Mouse (Mus musculus) ES-E14 (cell line): ENCODE measurements around the gene Fkrp. TPM values are rescaled to one million over a fixed set of nuclear protein-coding genes. Genes with fewer than 3 reads are reported as not detected.

Experiments
- DNase-seq: peaks from one replicate; pipeline ENCODE4 v3.0.0-alpha.2; 2013; ENCODE audit warnings: low read depth, low spot score
- H3K27ac ChIP-seq: 2 replicates; pipeline ENCODE4 v1.5.1; 2012; ENCODE audit warnings: low read depth, mild to moderate bottlenecking, low read length, moderate library complexity, mixed read lengths; ENCODE audit not compliant: poor library complexity, insufficient read depth, severe bottlenecking
- H3K36me3 ChIP-seq: 2 replicates; pipeline ENCODE4 v1.6.1; 2012; ENCODE audit warnings: mild to moderate bottlenecking, low read length, moderate library complexity, mixed read lengths; ENCODE audit not compliant: control insufficient read depth, poor library complexity, insufficient read depth, severe bottlenecking
- H3K4me1 ChIP-seq, 2 experiments: fragments of 150-350 bp in 1 of 2; sonication (generic) in 1 of 2; 2 replicates each; pipeline ENCODE4 v1.6.1; 2012; ENCODE audit warnings: low read length in 2 of 2, mild to moderate bottlenecking in 1 of 2, mixed read lengths in 1 of 2; ENCODE audit not compliant: control insufficient read depth in 2 of 2, insufficient read depth in 2 of 2, poor library complexity in 1 of 2
- H3K4me3 ChIP-seq, 2 experiments: fragments of 150-350 bp in 1 of 2; sonication (generic) in 1 of 2; 2 replicates each; pipeline ENCODE4 v1.5.1; 2012; ENCODE audit warnings: low read length in 2 of 2, low read depth in 1 of 2, mild to moderate bottlenecking in 1 of 2, mixed read lengths in 1 of 2; ENCODE audit not compliant: insufficient read depth in 1 of 2, poor library complexity in 1 of 2, severe bottlenecking in 1 of 2
- H3K9ac ChIP-seq: 2 replicates; pipeline ENCODE4 v1.6.1; 2012; ENCODE audit warnings: low read depth, mild to moderate bottlenecking, low read length, mixed read lengths; ENCODE audit not compliant: poor library complexity, insufficient read depth, severe bottlenecking
- H3K9me3 ChIP-seq: fragments of 150-350 bp; sonication (generic); 2 replicates; pipeline ENCODE4 v1.6.1; 2012; ENCODE audit warnings: low read depth, mild to moderate bottlenecking, low read length; ENCODE audit not compliant: control insufficient read depth, insufficient read depth
- CHD2 ChIP-seq: IDR thresholded peaks from 2 replicates; pipeline ENCODE4 v1.6.1; 2014; ENCODE audit warnings: mild to moderate bottlenecking, low read depth, low read length, inconsistent platforms
- HCFC1 ChIP-seq: IDR thresholded peaks from 2 replicates; pipeline ENCODE4 v1.6.1; 2012; ENCODE audit warnings: low read length, inconsistent platforms, borderline replicate concordance; ENCODE audit not compliant: insufficient read depth
- MAFK ChIP-seq: IDR thresholded peaks from 2 replicates; pipeline ENCODE4 v1.6.1; 2014; ENCODE audit warnings: mild to moderate bottlenecking, low read depth, low read length, inconsistent platforms; ENCODE audit not compliant: insufficient read depth
- ZC3H11A ChIP-seq: IDR thresholded peaks from 2 replicates; pipeline ENCODE4 v1.6.1; 2012; ENCODE audit warnings: low read depth, mild to moderate bottlenecking, inconsistent platforms, low read length, borderline replicate concordance
- ZNF384 ChIP-seq: IDR thresholded peaks from 2 replicates; pipeline ENCODE4 v1.6.1; 2012; ENCODE audit warnings: low read depth, low read length, inconsistent platforms
- in situ Hi-C, 2 experiments: fragments of 600-800 bp; cut with MboI; formaldehyde crosslinking; loops; one replicate each; pipeline ENCODE4 v1.15.1; 2025; ENCODE audit warnings: low sequenced_read_pairs in 2 of 2, inconsistent platforms in 1 of 2; ENCODE audit not compliant: unreplicated experiment in 2 of 2
- total RNA-seq: library from RNA; depleted of rRNA; stranded (reverse); fragments of 300-350 nt; gene quantifications from 2 replicates; pipeline ENCODE4 v1.2.3, GENCODE M21; 2012; rRNA removed

Gene Fkrp
- total RNA-seq, 1 experiment: 12.8 TPM

GRCm38 (mm10) chr7:16761630-16762029 lies 54.9 kb downstream of the Fkrp start:
- no peak overlapping the region for H3K27ac ChIP-seq
- TF ChIP-seq ZNF384 (no peak), HCFC1 (no peak), ZC3H11A (no peak), CHD2 (no peak), MAFK (no peak)
- no peaks in the 10 kb centered on the region for H3K36me3 ChIP-seq
- peak overlapping the region; percentile 38; the same call in 1 of the 2 replicates for H3K9ac ChIP-seq
- H3K4me1 ChIP-seq: peaks cover 2 to 10% of the 10 kb centered on the region in 2 experiments; a peak in 3 of 4 replicates
- no peak for DNase-seq
- H3K4me3 ChIP-seq: no peak overlapping the region
- in situ Hi-C loops: no loop called here
- no peaks in the 10 kb centered on the region for H3K9me3 ChIP-seq

DNA sequence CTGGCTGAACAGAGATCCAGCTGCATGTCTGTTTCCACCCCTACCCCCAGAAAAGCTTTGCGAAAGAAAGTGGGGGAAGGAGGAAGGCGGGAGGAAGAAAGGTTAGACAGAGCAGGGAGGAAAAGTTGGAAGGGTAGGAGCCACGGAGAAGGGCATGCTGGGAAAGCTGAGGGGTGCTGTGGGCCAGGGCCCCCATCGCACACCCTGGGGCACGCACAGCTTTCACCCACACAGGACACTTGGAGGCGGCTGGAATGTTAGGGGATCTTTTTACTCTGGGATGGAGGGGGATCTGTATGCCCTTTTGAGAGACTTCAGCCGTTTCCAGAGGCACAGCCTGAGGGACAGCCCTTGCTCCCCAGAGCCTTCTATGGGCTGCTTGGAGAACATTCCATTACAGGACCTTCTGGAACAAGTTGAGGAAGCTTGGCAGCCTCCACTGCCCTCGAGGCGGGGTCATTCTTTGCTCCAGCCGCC lies 55.5 kb downstream of the Fkrp start:
- Histone ChIP-seq H3K27ac (no peak overlapping the region), H3K36me3 (no peaks in the 10 kb centered on the region), H3K4me3 (no peak overlapping the region), H3K9ac (0 out of 2 replicates have a peak overlapping the region, but pooled peaks have one; percentile 51), H3K9me3 (no peaks in the 10 kb centered on the region), H3K4me1 (peaks cover 2 to 10% of the 10 kb centered on the region in 2 experiments; a peak in 3 of 4 replicates)
- no peak for TF ChIP-seq ZNF384
- no peak for TF ChIP-seq HCFC1
- TF ChIP-seq MAFK: no peak
- no peak for TF ChIP-seq ZC3H11A
- TF ChIP-seq CHD2: no peak
- in situ Hi-C loops: no loop called here
- DNase-seq: no peak

- Histone ChIP-seq H3K27ac (no peak overlapping the region), H3K9me3 (no peaks in the 10 kb centered on the region), H3K9ac (no peak overlapping the region), H3K4me1 (peaks cover 2 to 12% of the 10 kb centered on the region in 2 experiments; a peak in 3 of 4 replicates), H3K4me3 (no peak overlapping the region), H3K36me3 (no peaks in the 10 kb centered on the region)
- in situ Hi-C loops: no loop called here
- DNase-seq: no peak
- TF ChIP-seq CHD2: no peak
- no peak for TF ChIP-seq HCFC1
- no peak for TF ChIP-seq MAFK
- TF ChIP-seq ZNF384: no peak
- no peak for TF ChIP-seq ZC3H11A
Observed at GRCm38 (mm10) chr7:16760292-16760691, 56.2 kb downstream of the Fkrp start.

Other genes with a start within 250 kb of the Fkrp start
- 43.0 and 46.6 TPM in 2 replicates for gene Arhgap35, start 201.7 kb downstream of the Fkrp start, total RNA-seq
- not detected in 2 replicates for gene Ceacam15, start 141.0 kb downstream of the Fkrp start, total RNA-seq
- gene Ceacam9, start 94.8 kb downstream of the Fkrp start, total RNA-seq: 0.22 TPM in 1 of 2 replicates, not detected in the other
- gene Ap2s1, start 78.3 kb downstream of the Fkrp start, total RNA-seq: 188 and 227 TPM in 2 replicates
- gene Slc1a5, start 35.4 kb downstream of the Fkrp start, total RNA-seq: 72.0 and 156 TPM in 2 replicates
- 76.0 and 105 TPM in 2 replicates for gene Strn4, start 843 bp downstream of the Fkrp start, total RNA-seq
- gene Prkd2, start 26.2 kb upstream of the Fkrp start, total RNA-seq: 5.7 and 6.9 TPM in 2 replicates
- 4.5 and 7.0 TPM in 2 replicates for gene Dact3, start 58.6 kb upstream of the Fkrp start, total RNA-seq
- gene Gng8, start 75.1 kb upstream of the Fkrp start, total RNA-seq: 0.79 and 1.0 TPM in 2 replicates
- gene Ptgir, start 89.8 kb upstream of the Fkrp start, total RNA-seq: 0.09 and 0.26 TPM in 2 replicates
- 163 and 198 TPM in 2 replicates for gene Calm3, start 107.4 kb upstream of the Fkrp start, total RNA-seq
- gene Pnmal2, start 128.0 kb upstream of the Fkrp start, total RNA-seq: 0.71 and 0.85 TPM in 2 replicates
- gene Pnmal1, start 142.9 kb upstream of the Fkrp start, total RNA-seq: 0.26 and 0.45 TPM in 2 replicates
- gene Gm42372, start 166.4 kb upstream of the Fkrp start, total RNA-seq: 0.13 and 0.21 TPM in 2 replicates
- 2.8 and 4.1 TPM in 2 replicates for gene Ccdc8, start 176.0 kb upstream of the Fkrp start, total RNA-seq
- gene Ppp5c, start 211.2 kb upstream of the Fkrp start, total RNA-seq: 112 and 127 TPM in 2 replicates
- 2.3 and 4.9 TPM in 2 replicates for gene Hif3a, start 245.7 kb upstream of the Fkrp start, total RNA-seq